Mouse (Mus musculus): Measurements from ENCODE around the gene Eral1. TPM values are rescaled to one million over a fixed set of nuclear protein-coding genes. Genes with fewer than 3 reads are reported as not detected.

Eral1 gene
- polyA plus RNA-seq, 1 experiment from 2014 or later, result 19.1 TPM

MicroRNA genes within 50 kb of the gene (microRNA counts, 519-probe panel; counts per million panel counts)
- microRNA mmu-miR-144 (9,664 counts per million, percentile 100 among the panel's probes with 10 or more counts), microRNA mmu-miR-451 (7,721 counts per million, percentile 95 among the panel's probes with 10 or more counts)

Small RNA genes lying within 50 kb of the gene (microRNA-seq; reads per million reads assigned to microRNA genes)
- gene Mir144 (7,395 reads per million, percentile 91 among the genes with 10 or more reads in this experiment), gene Mir451a (not detected), gene Mir451b (not detected)

Other genes with a start within 250 kb of the Eral1 start
- gene Pipox, start 186.3 kb downstream of the Eral1 start, polyA plus RNA-seq (2015; fragmentation: Nextera tagmentation; extraction: Ambion mirVana), result 8.7 and 10.4 TPM in 2 replicates
- gene Sez6, start 149.6 kb downstream of the Eral1 start, polyA plus RNA-seq (2015; fragmentation: Nextera tagmentation; extraction: Ambion mirVana), result 0.03 and 0.20 TPM in 2 replicates
- gene Phf12, start 97.6 kb downstream of the Eral1 start, polyA plus RNA-seq (2015; fragmentation: Nextera tagmentation; extraction: Ambion mirVana), result 6.5 and 7.6 TPM in 2 replicates
- gene Dhrs13, start 48.1 kb downstream of the Eral1 start, polyA plus RNA-seq (2015; fragmentation: Nextera tagmentation; extraction: Ambion mirVana), result 18.2 and 19.3 TPM in 2 replicates
- gene Flot2, start 42.5 kb downstream of the Eral1 start, polyA plus RNA-seq (2015; fragmentation: Nextera tagmentation; extraction: Ambion mirVana), result 24.6 and 27.1 TPM in 2 replicates
- gene Fam222b, start 14.3 kb upstream of the Eral1 start, polyA plus RNA-seq (2015; fragmentation: Nextera tagmentation; extraction: Ambion mirVana), result 3.7 and 5.5 TPM in 2 replicates
- gene Traf4, start 85.2 kb upstream of the Eral1 start, polyA plus RNA-seq (2015; fragmentation: Nextera tagmentation; extraction: Ambion mirVana), result 28.0 and 34.6 TPM in 2 replicates
- gene Nek8, start 96.3 kb upstream of the Eral1 start, polyA plus RNA-seq (2015; fragmentation: Nextera tagmentation; extraction: Ambion mirVana), result 8.9 and 9.2 TPM in 2 replicates
- gene Tlcd1, start 96.3 kb upstream of the Eral1 start, polyA plus RNA-seq (2015; fragmentation: Nextera tagmentation; extraction: Ambion mirVana), result 50.3 and 54.3 TPM in 2 replicates
- gene Rpl23a, start 103.2 kb upstream of the Eral1 start, polyA plus RNA-seq (2015; fragmentation: Nextera tagmentation; extraction: Ambion mirVana), result 1,033 and 1,075 TPM in 2 replicates
- gene Rab34, start 108.0 kb upstream of the Eral1 start, polyA plus RNA-seq (2015; fragmentation: Nextera tagmentation; extraction: Ambion mirVana), result 13.5 and 15.6 TPM in 2 replicates
- 0.44 and 0.65 TPM in 2 replicates for gene Proca1, start 113.0 kb upstream of the Eral1 start, polyA plus RNA-seq (2015; fragmentation: Nextera tagmentation; extraction: Ambion mirVana)
- gene Sdf2, start 165.4 kb upstream of the Eral1 start, polyA plus RNA-seq (2015; fragmentation: Nextera tagmentation; extraction: Ambion mirVana), result 29.6 and 29.8 TPM in 2 replicates
- gene Supt6, start 165.6 kb upstream of the Eral1 start, polyA plus RNA-seq (2015; fragmentation: Nextera tagmentation; extraction: Ambion mirVana), result 9.8 and 12.3 TPM in 2 replicates
- gene 2610507B11Rik, start 181.4 kb upstream of the Eral1 start, polyA plus RNA-seq (2015; fragmentation: Nextera tagmentation; extraction: Ambion mirVana), result 33.6 and 42.8 TPM in 2 replicates
- 0.06 TPM in 1 of 2 replicates, not detected in the other for gene BC030499, start 210.5 kb upstream of the Eral1 start, polyA plus RNA-seq (2015; fragmentation: Nextera tagmentation; extraction: Ambion mirVana)
- 30.3 and 32.6 TPM in 2 replicates for gene Spag5, start 221.1 kb upstream of the Eral1 start, polyA plus RNA-seq (2015; fragmentation: Nextera tagmentation; extraction: Ambion mirVana)
- gene Aldoc, start 242.6 kb upstream of the Eral1 start, polyA plus RNA-seq (2015; fragmentation: Nextera tagmentation; extraction: Ambion mirVana), result 4.9 and 5.2 TPM in 2 replicates
- gene Pigs, start 248.0 kb upstream of the Eral1 start, polyA plus RNA-seq (2015; fragmentation: Nextera tagmentation; extraction: Ambion mirVana), result 32.3 and 37.1 TPM in 2 replicates

Data from liver, embryonic 13.5 days (tissue).